Mouse (Mus musculus) liver, embryonic 13.5 days (tissue): ENCODE data around the gene Sema3b. TPM values are rescaled to one million over a fixed set of nuclear protein-coding genes. Genes with fewer than 3 reads are reported as not detected.

Source experiments
- ATAC-seq: fragments of 200-750 bp; cut with Nextera tagmentation; 2 replicates; pipeline ENCODE4 v1.8.0; 2017; ENCODE audit warnings: low read depth, mild to moderate bottlenecking, moderate number of reproducible peaks, moderate library complexity
- DNase-seq: peaks from one replicate; pipeline ENCODE4 v3.0.0; 2022
- H3K27ac ChIP-seq: fragments of 300-500 bp; sonication (generic); 2 replicates; pipeline ENCODE4 v1.5.1; 2015; ENCODE audit warnings: moderate library complexity, mild to moderate bottlenecking, inconsistent platforms
- H3K27me3 ChIP-seq: fragments of 300-500 bp; sonication (generic); 2 replicates; pipeline ENCODE4 v1.6.1; 2015; ENCODE audit warnings: mild to moderate bottlenecking, inconsistent platforms
- H3K36me3 ChIP-seq: fragments of 300-500 bp; sonication (generic); 2 replicates; pipeline ENCODE4 v1.6.1; 2015; ENCODE audit warnings: mild to moderate bottlenecking, inconsistent platforms
- H3K4me1 ChIP-seq: fragments of 300-500 bp; sonication (generic); replicated peaks from 2 replicates; pipeline ENCODE4 v1.6.1; 2015; ENCODE audit warnings: inconsistent platforms
- H3K4me2 ChIP-seq: fragments of 300-500 bp; sonication (generic); 2 replicates; pipeline ENCODE4 v1.6.1; 2015; ENCODE audit warnings: inconsistent platforms, mild to moderate bottlenecking, moderate library complexity
- H3K4me3 ChIP-seq: fragments of 300-500 bp; sonication (generic); replicated peaks from 2 replicates; pipeline ENCODE4 v1.5.1; 2015; ENCODE audit warnings: mild to moderate bottlenecking, inconsistent platforms
- H3K9ac ChIP-seq: fragments of 300-500 bp; sonication (generic); 2 replicates; pipeline ENCODE4 v1.6.1; 2015; ENCODE audit warnings: mild to moderate bottlenecking, inconsistent platforms
- H3K9me3 ChIP-seq: fragments of 300-500 bp; sonication (generic); replicated peaks from 2 replicates; pipeline ENCODE4 v1.6.1; 2016; ENCODE audit warnings: inconsistent platforms
- WGBS: fragments of 180-500 bp; shearing (Covaris S2); methylation state at CpG from one replicate; pipeline ENCODE4 v1.1.7; 2015; ENCODE audit not compliant: insufficient replicate concordance; 5-methylcytosine and 5-hydroxymethylcytosine counted together
- polyA plus RNA-seq: library from polyadenylated mRNA; unstranded; fragments of >200 nt; fragmentation: Nextera tagmentation; extraction: Ambion mirVana; gene quantifications from 2 replicates; pipeline ENCODE4 v1.2.1, GENCODE M21; 2015

The Sema3b gene
- polyA plus RNA-seq, 1 experiment from 2014 or later, result 0.22 TPM

DNA sequence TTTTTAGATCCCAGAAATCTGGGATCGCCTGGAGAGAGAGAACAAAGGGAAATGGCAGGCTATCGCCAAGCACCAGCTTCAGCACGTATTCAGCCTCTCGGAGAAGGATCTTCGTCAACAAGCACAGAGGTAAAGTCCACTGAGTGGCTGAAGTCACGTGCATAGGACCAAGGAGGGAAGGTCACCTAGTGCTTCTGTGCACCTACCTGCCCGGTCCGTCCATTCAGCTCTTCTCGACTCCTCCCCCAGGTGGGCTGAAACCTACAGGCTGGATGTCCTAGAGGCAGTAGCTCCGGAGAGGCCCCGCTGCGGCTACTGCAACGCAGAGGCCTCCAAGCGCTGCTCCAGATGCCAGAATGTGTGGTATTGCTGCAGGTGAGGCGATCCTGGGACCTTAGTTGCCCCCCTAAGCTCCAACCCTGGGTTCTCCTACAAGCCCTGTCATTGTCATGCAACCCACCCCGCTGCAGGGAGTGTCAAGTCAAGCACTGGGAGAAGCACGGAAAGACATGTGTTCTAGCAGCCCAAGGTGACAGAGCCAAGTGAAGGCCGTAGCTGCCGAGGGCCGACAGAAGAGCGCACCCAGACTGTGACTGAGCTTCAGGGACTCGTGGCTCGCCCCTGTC is 58.4 kb downstream of the Sema3b start:
- Histone ChIP-seq H3K27me3 (peaks cover 44% of the 10 kb centered on the region), H3K9ac (peak overlapping the region; percentile 76), H3K27ac (no peak overlapping the region), H3K36me3 (no peaks in the 10 kb centered on the region), H3K4me3 (peak overlapping the region; percentile 61), H3K4me2 (peak overlapping the region; percentile 96), H3K9me3 (no peaks in the 10 kb centered on the region), H3K4me1 (peaks cover 69% of the 10 kb centered on the region)
- 36% methylated on average over 23 of the region's 23 CpGs for WGBS
- DNase-seq (no peak), ATAC-seq (no peak)

DNA sequence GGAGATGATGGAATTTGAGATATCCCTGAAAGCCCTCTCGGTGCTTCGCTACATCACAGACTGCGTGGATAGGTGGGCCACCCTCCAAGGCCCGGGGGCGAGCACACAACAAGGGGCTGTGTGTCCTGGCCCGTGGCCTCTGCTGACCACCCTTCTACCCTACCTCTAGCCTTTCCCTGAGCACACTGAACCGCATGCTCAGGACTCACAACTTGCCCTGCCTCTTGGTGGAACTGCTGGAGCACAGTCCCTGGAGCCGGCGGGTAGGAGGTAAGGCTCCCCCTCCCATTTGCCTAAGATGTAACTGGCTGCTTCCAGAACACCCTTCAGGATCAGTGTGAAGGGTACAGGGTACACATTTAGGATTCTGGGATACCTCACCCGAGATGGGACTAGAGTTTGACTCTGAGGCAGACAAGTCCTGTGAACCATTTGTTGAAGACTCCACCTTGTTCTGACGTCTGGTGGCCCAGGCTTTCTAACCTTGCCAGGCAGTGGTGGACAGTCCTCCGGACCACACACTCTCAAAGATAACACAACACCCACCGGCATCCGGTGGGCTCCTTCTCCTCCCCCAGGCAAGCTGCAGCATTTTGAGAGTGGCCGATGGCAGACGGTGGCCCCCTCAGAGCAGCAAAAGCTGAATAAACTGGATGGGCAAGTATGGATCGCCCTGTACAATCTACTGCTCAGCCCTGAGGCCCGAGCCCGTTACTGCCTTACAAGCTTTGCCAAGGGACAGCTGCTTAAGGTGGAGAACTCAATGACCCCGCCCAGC is 59.5 kb downstream of the Sema3b start:
- ATAC-seq, result no peak
- Histone ChIP-seq H3K4me1 (peaks cover 66% of the 10 kb centered on the region), H3K9ac (no peak overlapping the region), H3K27ac (no peak overlapping the region), H3K4me3 (no peak overlapping the region), H3K36me3 (peaks cover 7% of the 10 kb centered on the region), H3K4me2 (no peak overlapping the region), H3K27me3 (peaks cover 44% of the 10 kb centered on the region), H3K9me3 (no peaks in the 10 kb centered on the region)
- DNase-seq, result no peak
- 78% methylated on average over 20 of the region's 20 CpGs for WGBS

DNA sequence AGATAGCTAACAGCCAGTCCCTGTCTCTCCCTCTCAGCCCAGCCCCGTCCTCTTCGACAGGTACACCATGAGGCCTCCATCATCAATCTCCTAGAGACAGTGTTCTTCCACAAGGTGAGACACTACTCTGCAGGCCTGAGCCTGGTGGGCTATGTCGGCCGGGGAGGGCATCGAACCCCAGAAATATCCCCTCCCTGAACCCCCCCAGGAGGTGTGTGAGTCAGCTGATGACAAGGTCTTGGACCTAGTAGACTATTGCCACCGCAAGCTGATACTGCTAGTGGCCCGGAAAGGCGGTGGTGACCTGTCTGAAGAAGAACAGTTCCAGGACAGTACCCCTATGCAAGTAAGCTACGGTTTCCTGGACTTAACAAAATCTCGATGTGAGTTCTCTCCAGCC is 60.2 kb downstream of the Sema3b start:
- H3K4me3 ChIP-seq, result no peak overlapping the region
- no peaks in the 10 kb centered on the region for H3K9me3 ChIP-seq
- ATAC-seq (no peak), DNase-seq (no peak)
- peaks cover 14% of the 10 kb centered on the region for H3K36me3 ChIP-seq
- no peak overlapping the region for H3K27ac ChIP-seq
- H3K27me3 ChIP-seq, result peaks cover 44% of the 10 kb centered on the region
- H3K4me1 ChIP-seq, result peaks cover 63% of the 10 kb centered on the region
- H3K4me2 ChIP-seq, result no peak overlapping the region
- H3K9ac ChIP-seq, result no peak overlapping the region
- 85% methylated on average over 10 of the region's 10 CpGs for WGBS

DNA sequence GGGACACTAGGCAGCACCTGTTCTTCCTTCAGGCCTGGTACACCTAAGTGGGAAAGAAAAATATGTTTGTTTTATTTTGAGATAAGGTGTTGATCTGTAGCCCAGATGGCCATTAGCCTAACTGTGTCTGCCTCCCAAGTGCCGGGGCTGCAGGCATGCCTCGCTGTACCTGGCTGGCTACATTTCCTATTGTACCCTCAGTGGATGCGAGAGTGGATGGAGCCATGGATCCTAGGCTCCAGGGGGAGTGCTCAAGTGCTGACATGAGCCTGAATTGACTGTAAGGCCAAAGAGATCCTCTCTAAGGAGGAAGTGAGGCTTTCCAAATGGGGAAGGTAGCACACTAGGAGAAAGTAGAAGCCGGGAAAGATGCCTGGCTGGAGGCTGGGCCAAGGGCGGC is 61.1 kb downstream of the Sema3b start:
- H3K9ac ChIP-seq, result no peak overlapping the region
- ATAC-seq (no peak), DNase-seq (no peak)
- H3K4me3 ChIP-seq, result no peak overlapping the region
- peaks cover 19% of the 10 kb centered on the region for H3K36me3 ChIP-seq
- H3K4me2 ChIP-seq, result no peak overlapping the region
- H3K27ac ChIP-seq, result 0 out of 2 replicates have a peak overlapping the region, but pooled peaks have one; percentile 13
- H3K4me1 ChIP-seq, result peaks cover 59% of the 10 kb centered on the region
- H3K9me3 ChIP-seq, result no peaks in the 10 kb centered on the region
- H3K27me3 ChIP-seq, result peaks cover 44% of the 10 kb centered on the region
- WGBS, result 66% methylated on average over 5 of the region's 5 CpGs

Other genes starting within 250 kb of the Sema3b start
- gene Cacna2d2, start 209.6 kb downstream of the Sema3b start, polyA plus RNA-seq, result 0.05 TPM in 1 of 2 replicates, not detected in the other
- gene Tmem115, start 75.3 kb downstream of the Sema3b start, polyA plus RNA-seq, result 16.5 and 18.3 TPM in 2 replicates
- gene Cyb561d2, start 67.0 kb downstream of the Sema3b start, polyA plus RNA-seq, result 17.4 and 17.7 TPM in 2 replicates
- 14.3 and 16.0 TPM in 2 replicates for gene Nprl2, start 67.0 kb downstream of the Sema3b start, polyA plus RNA-seq
- gene Zmynd10, start 61.9 kb downstream of the Sema3b start, polyA plus RNA-seq, result 0.21 TPM in 1 of 2 replicates, not detected in the other
- gene Rassf1, start 57.7 kb downstream of the Sema3b start, polyA plus RNA-seq, result 17.5 and 18.2 TPM in 2 replicates
- gene Tusc2, start 46.0 kb downstream of the Sema3b start, polyA plus RNA-seq, result 40.1 and 44.6 TPM in 2 replicates
- gene Hyal2, start 41.3 kb downstream of the Sema3b start, polyA plus RNA-seq, result 43.8 and 44.7 TPM in 2 replicates
- 2.6 TPM in 2 replicates for gene Hyal1, start 32.3 kb downstream of the Sema3b start, polyA plus RNA-seq
- gene Naa80, start 30.3 kb downstream of the Sema3b start, polyA plus RNA-seq, result 10.5 and 12.2 TPM in 2 replicates
- 0.82 and 1.2 TPM in 2 replicates for gene Hyal3, start 28.4 kb downstream of the Sema3b start, polyA plus RNA-seq
- gene Ifrd2, start 21.6 kb downstream of the Sema3b start, polyA plus RNA-seq, result 167 and 175 TPM in 2 replicates
- 144 and 163 TPM in 2 replicates for gene Gnai2, start 26.1 kb upstream of the Sema3b start, polyA plus RNA-seq
- 5.4 and 5.9 TPM in 2 replicates for gene Slc38a3, start 60.3 kb upstream of the Sema3b start, polyA plus RNA-seq
- gene Gnat1, start 70.5 kb upstream of the Sema3b start, polyA plus RNA-seq, result 1.1 and 1.5 TPM in 2 replicates
- gene Sema3f, start 101.2 kb upstream of the Sema3b start, polyA plus RNA-seq, result 0.93 and 1.0 TPM in 2 replicates
- 64.7 and 75.5 TPM in 2 replicates for gene Rbm5, start 161.8 kb upstream of the Sema3b start, polyA plus RNA-seq